8 mouse cellular contexts compared by ENCODE assay signal in genomic region chr5:144761161-144761868, GRCm38 (mm10). TPM values are rescaled to one million over a fixed set of nuclear protein-coding genes. Genes with fewer than 3 reads are reported as not detected.
DNase-seq lines count a peak whose midpoint lies in the region; ATAC-seq and TF ChIP-seq lines count a peak whose summit lies in the region.

Gene Tmem130, minus strand, starts transcription at chr5:144761818.

- no peak for TF ChIP-seq CTCF in brain, embryonic 14.5 days (IDR thresholded peaks at IDR 0.05; ENCODE audit: borderline replicate concordance, extremely low read depth, insufficient read depth, insufficient read length)

- H3K4me1 ChIP-seq in forebrain, embryonic 13.5 days = peaks cover 32% of the 10 kb centered on the region
- H3K4me1 ChIP-seq in liver, embryonic 11.5 days (replicated peaks; ENCODE audit: control insufficient read depth, insufficient read depth, low read length) = no peaks in the 10 kb centered on the region

- WGBS in forebrain, embryonic 13.5 days = 2% methylated on average over 32 of the region's 38 CpGs
- 2% methylated on average over 38 of the region's 38 CpGs for WGBS in liver, embryonic 11.5 days

- H3K9ac ChIP-seq in forebrain, embryonic 13.5 days = peak within 1 kb of the TSS; percentile 73
- H3K9ac ChIP-seq in liver, embryonic 11.5 days (ENCODE audit: low read depth, low read length) = no peak within 1 kb of the TSS

- H3K4me3 ChIP-seq in forebrain, embryonic 13.5 days = peak within 1 kb of the TSS; percentile 51
- H3K4me3 ChIP-seq in liver, embryonic 11.5 days (ENCODE audit: low read depth, low read length) = peak within 1 kb of the TSS; percentile 24

- H3K27me3 ChIP-seq in forebrain, embryonic 13.5 days = peaks cover 26% of the 10 kb centered on the region
- peaks cover 21% of the 10 kb centered on the region for H3K27me3 ChIP-seq in liver, embryonic 11.5 days (replicated peaks; ENCODE audit: control insufficient read depth, insufficient read depth, low read length)

- H3K4me2 ChIP-seq in forebrain, embryonic 13.5 days = peak within 1 kb of the TSS; percentile 67
- peak within 1 kb of the TSS; percentile 51 for H3K4me2 ChIP-seq in liver, embryonic 11.5 days

- no peak for ATAC-seq in CD4-positive, CD25-positive, alpha-beta regulatory T cell, adult 4 months
- peak; percentile 80 for ATAC-seq in forebrain, embryonic 13.5 days
- peak; percentile 37; the same call in 1 of the 2 replicates for ATAC-seq in liver, embryonic 11.5 days (replicated peaks; ENCODE audit: low FRiP score)

- H3K27ac ChIP-seq in forebrain, embryonic 13.5 days = peak within 1 kb of the TSS; percentile 33
- H3K27ac ChIP-seq in liver, embryonic 11.5 days (ENCODE audit: low read depth, low read length) = no peak within 1 kb of the TSS

- peak; percentile 55 for DNase-seq in CD4-positive, CD25-positive, alpha-beta regulatory T cell, adult 2 months (ENCODE audit: low read depth, low spot score)
- DNase-seq in brain, embryonic 14.5 days (ENCODE audit: low read depth) = peak; percentile 90
- DNase-seq in kidney, postnatal 14 days = peak; percentile 17
- DNase-seq in liver, embryonic 11.5 days (ENCODE audit: low spot score) = no peak
- DNase-seq in right cerebral cortex, adult 2 months (ENCODE audit: low spot score in 2 of 2) = peak; percentile 87
- DNase-seq in gastrocnemius, adult 8-10 months (ENCODE audit: low spot score in 2 of 2) = no peak

- no peaks in the 10 kb centered on the region for H3K9me3 ChIP-seq in forebrain, embryonic 13.5 days (replicated peaks)
- no peaks in the 10 kb centered on the region for H3K9me3 ChIP-seq in liver, embryonic 11.5 days (ENCODE audit: control insufficient read depth, low read length)

- peak; percentile 57; the same call in 1 of the 2 replicates for TF ChIP-seq POLR2A in brain, embryonic 14.5 days (IDR thresholded peaks at IDR 0.05; ENCODE audit: borderline replicate concordance, extremely low read depth, insufficient read depth, insufficient read length, poor library complexity, severe bottlenecking)

- H3K36me3 ChIP-seq in forebrain, embryonic 13.5 days (ENCODE audit: poor library complexity, severe bottlenecking) = no peaks in the 10 kb centered on the region
- H3K36me3 ChIP-seq in liver, embryonic 11.5 days (ENCODE audit: control insufficient read depth, insufficient read depth, low read length) = no peaks in the 10 kb centered on the region

RNA-seq across cellular contexts. Expression of gene Tmem130, which starts in this region (rescaled TPM):
- not detected for polyA plus RNA-seq in CD4-positive, CD25-positive, alpha-beta regulatory T cell, adult 4 months (2017; shearing (Covaris generic))
- polyA plus RNA-seq in brain, embryonic 14.5 days (2012; rRNA removed) = 229 and 307 TPM in 2 replicates
- 79.2 and 94.8 TPM in 2 replicates for polyA plus RNA-seq in forebrain, embryonic 13.5 days (2015; fragmentation: Nextera tagmentation; extraction: Ambion mirVana)
- polyA plus RNA-seq in liver, embryonic 11.5 days (2014; fragmentation: Nextera tagmentation; extraction: Ambion mirVana) = 0.65 and 0.86 TPM in 2 replicates
- total RNA-seq in gastrocnemius, adult 8-10 months (2022) = under 1 TPM in 1 of 4 experiments, not detected in 3; 0.10 TPM

Comparison
In these comparisons a context has a peak if more than half of its experiments do, and no peak if none do; other contexts are left out.
1. RNA of gene Tmem130 (polyA plus RNA-seq): 229 to 307 TPM in brain, embryonic 14.5 days and 79.2 to 94.8 TPM in forebrain, embryonic 13.5 days; 0.65 to 0.86 TPM in liver, embryonic 11.5 days and not detected in CD4-positive, CD25-positive, alpha-beta regulatory T cell, adult 4 months; every median in the first group is over 10 times any median in the second.
2. Peak in ATAC-seq, H3K4me3 ChIP-seq and H3K4me2 ChIP-seq in liver, embryonic 11.5 days; RNA of the gene not detected or under 1 TPM.
3. DNase-seq: peak in CD4-positive, CD25-positive, alpha-beta regulatory T cell, adult 2 months (single experiment), brain, embryonic 14.5 days (single experiment), kidney, postnatal 14 days (single experiment) and right cerebral cortex, adult 2 months (2 of 2); none in liver, embryonic 11.5 days (single experiment) and gastrocnemius, adult 8-10 months (0 of 2).